ENCODE assay signal across 20 mouse cellular contexts in genomic region chr11:88286019-88286418, GRCm38 (mm10). TPM values are rescaled to one million over a fixed set of nuclear protein-coding genes. Genes with fewer than 3 reads are reported as not detected.
DNase-seq lines count a peak whose midpoint lies in the region; ATAC-seq lines count a peak whose summit lies in the region.
"Had no signal": no experiment of that assay in that cellular context is flagged by ENCODE, and none has a peak within 500 bp of the region (broad histone marks: within the 10 kb centered on the region; RNA-seq: fewer than 3 reads in every experiment).

No protein-coding gene starts in this region.

- H3K4me1 ChIP-seq in kidney, embryonic 14.5 days (ENCODE audit: control insufficient read depth, insufficient read depth, low read length), result peaks cover 13% of the 10 kb centered on the region; the same call in 1 of the 2 replicates
- H3K4me1 ChIP-seq in hindbrain, embryonic 13.5 days (replicated peaks), result peaks cover 29% of the 10 kb centered on the region

- no peak overlapping the region for H3K27ac ChIP-seq in kidney, embryonic 14.5 days (ENCODE audit: low read depth, low read length)
- H3K27ac ChIP-seq in hindbrain, embryonic 13.5 days, result peak overlapping the region; percentile 70
- H3K27ac ChIP-seq: limb, embryonic 12.5 days had no signal

- no peaks in the 10 kb centered on the region for H3K9me3 ChIP-seq in kidney, embryonic 14.5 days (ENCODE audit: control insufficient read depth, low read length)
- no peaks in the 10 kb centered on the region for H3K9me3 ChIP-seq in hindbrain, embryonic 13.5 days

- no peak overlapping the region for H3K9ac ChIP-seq in kidney, embryonic 14.5 days (ENCODE audit: low read depth, low read length)
- H3K9ac ChIP-seq in hindbrain, embryonic 13.5 days, result no peak overlapping the region
- H3K9ac ChIP-seq: limb, embryonic 12.5 days had no signal

- WGBS in kidney, embryonic 14.5 days, result 22% methylated on average over 8 of the region's 8 CpGs
- 49% methylated on average over 8 of the region's 8 CpGs for WGBS in hindbrain, embryonic 13.5 days

- H3K36me3 ChIP-seq in kidney, embryonic 14.5 days (ENCODE audit: control insufficient read depth, insufficient read depth, low read length), result no peaks in the 10 kb centered on the region
- no peaks in the 10 kb centered on the region for H3K36me3 ChIP-seq in hindbrain, embryonic 13.5 days
- H3K36me3 ChIP-seq: limb, embryonic 12.5 days had no signal

- no peak for DNase-seq in kidney, adult 18-20 months
- peak; percentile 57 for DNase-seq in 3T3-L1 (ENCODE audit: low read depth, low spot score)
- DNase-seq in Muller cell, postnatal 12 days (ENCODE audit: inconsistent ontology term), result peak; percentile 67
- DNase-seq in left cerebral cortex, postnatal 36 days (ENCODE audit: low spot score in 2 of 2), result no peak
- no peak for DNase-seq in layer of hippocampus, postnatal 10 days (ENCODE audit: low spot score in 2 of 2)
- DNase-seq: cerebellum, adult 11 months; heart, adult 11 months; lung, postnatal 4 days; right cerebral cortex, postnatal 25 days; thymus, adult 18-20 months had no signal

- intact Hi-C loops in left cerebral cortex, postnatal 36 days (cut with DNase I), result no loop called here

- ATAC-seq in kidney, embryonic 14.5 days (ENCODE audit: low FRiP score, low TSS enrichment), result peak; percentile 65; the same call in 1 of the 2 replicates
- ATAC-seq in hindbrain, embryonic 13.5 days (ENCODE audit: low FRiP score), result no peak
- ATAC-seq: forebrain, embryonic 14.5 days had no signal

- no peaks in the 10 kb centered on the region for H3K27me3 ChIP-seq in kidney, embryonic 14.5 days (ENCODE audit: control insufficient read depth, insufficient read depth, low read length)
- no peaks in the 10 kb centered on the region for H3K27me3 ChIP-seq in hindbrain, embryonic 13.5 days
- H3K27me3 ChIP-seq: CH12.LX had no signal

- H3K4me2 ChIP-seq in kidney, embryonic 14.5 days (replicated peaks; ENCODE audit: low read depth, low read length), result no peak overlapping the region
- H3K4me2 ChIP-seq in hindbrain, embryonic 13.5 days, result no peak overlapping the region
- H3K4me2 ChIP-seq: limb, embryonic 12.5 days had no signal

- no peak overlapping the region for H3K4me3 ChIP-seq in kidney, embryonic 14.5 days (ENCODE audit: low read length)
- no peak overlapping the region for H3K4me3 ChIP-seq in hindbrain, embryonic 13.5 days
- H3K4me3 ChIP-seq: limb, embryonic 12.5 days had no signal

RNA-seq across cellular contexts. Expression of gene Ccdc182, which starts 7.8 kb away (rescaled TPM):
- polyA plus RNA-seq in kidney, embryonic 14.5 days (2014; fragmentation: Nextera tagmentation; extraction: Ambion mirVana), result 3.0 and 3.1 TPM in 2 replicates
- polyA plus RNA-seq in hindbrain, embryonic 13.5 days (2015; fragmentation: Nextera tagmentation; extraction: Ambion mirVana), result 1.3 and 1.7 TPM in 2 replicates
- total RNA-seq in left cerebral cortex, postnatal 36 days (2021), result not detected
- not detected for total RNA-seq in layer of hippocampus, postnatal 10 days (2021)
- total RNA-seq: CH12.LX; common myeloid progenitor, adult 5-6 weeks; heart, postnatal 25 days; left cerebral cortex, adult 18-20 months had no signal
- polyA plus RNA-seq: embryonic facial prominence, embryonic 14.5 days; liver, embryonic 16.5 days had no signal

Comparison
In these comparisons a context has a peak if more than half of its experiments do, and no peak if none do; other contexts are left out.
1. DNase-seq: peak in 3T3-L1 (single experiment) and Muller cell, postnatal 12 days (single experiment); none in kidney, adult 18-20 months (single experiment), left cerebral cortex, postnatal 36 days (0 of 2) and layer of hippocampus, postnatal 10 days (0 of 2).